Mouse (Mus musculus) midbrain, embryonic 16.5 days (tissue): ENCODE data around the gene Rad18. TPM values are rescaled to one million over a fixed set of nuclear protein-coding genes. Genes with fewer than 3 reads are reported as not detected.

Source experiments
- ATAC-seq: fragments of 200-750 bp; cut with Nextera tagmentation; 2 replicates; pipeline ENCODE4 v1.8.0; 2017; ENCODE audit warnings: moderate TSS enrichment
- H3K27ac ChIP-seq: fragments of 300-500 bp; sonication (generic); 2 replicates; pipeline ENCODE4 v1.5.1; 2014; ENCODE audit warnings: mild to moderate bottlenecking, low read length, mixed read lengths
- H3K27me3 ChIP-seq: fragments of 300-500 bp; sonication (generic); 2 replicates; pipeline ENCODE4 v1.6.1; 2014; ENCODE audit warnings: low read depth, low read length, mixed read lengths; ENCODE audit not compliant: control insufficient read depth, insufficient read depth
- H3K36me3 ChIP-seq: fragments of 300-500 bp; sonication (generic); 2 replicates; pipeline ENCODE4 v1.6.1; 2014; ENCODE audit warnings: mild to moderate bottlenecking, low read length, moderate library complexity, mixed read lengths; ENCODE audit not compliant: control insufficient read depth, insufficient read depth
- H3K4me1 ChIP-seq: fragments of 300-500 bp; sonication (generic); 2 replicates; pipeline ENCODE4 v1.6.1; 2014; ENCODE audit warnings: mild to moderate bottlenecking, low read length, mixed read lengths; ENCODE audit not compliant: control insufficient read depth, insufficient read depth
- H3K4me2 ChIP-seq: fragments of 300-500 bp; sonication (generic); 2 replicates; pipeline ENCODE4 v1.6.1; 2014; ENCODE audit warnings: mild to moderate bottlenecking, low read length, mixed read lengths
- H3K4me3 ChIP-seq: fragments of 300-500 bp; sonication (generic); 2 replicates; pipeline ENCODE4 v1.5.1; 2014; ENCODE audit warnings: low read depth, mild to moderate bottlenecking, low read length, moderate library complexity, mixed read lengths
- H3K9ac ChIP-seq: fragments of 300-500 bp; sonication (generic); 2 replicates; pipeline ENCODE4 v1.6.1; 2014; ENCODE audit warnings: low read depth, low read length, mixed read lengths
- H3K9me3 ChIP-seq: fragments of 300-500 bp; sonication (generic); replicated peaks from 2 replicates; pipeline ENCODE4 v1.6.1; 2014; ENCODE audit warnings: mild to moderate bottlenecking, low read length, mixed read lengths; ENCODE audit not compliant: control insufficient read depth, poor library complexity, severe bottlenecking
- WGBS: fragments of 180-500 bp; shearing (Covaris S2); extraction: QIAGEN DNeasy Blood & Tissue Kit; methylation state at CpG from one replicate; pipeline ENCODE4 v1.1.7; 2014; 5-methylcytosine and 5-hydroxymethylcytosine counted together
- polyA plus RNA-seq: library from polyadenylated mRNA; unstranded; fragments of >200 nt; fragmentation: Nextera tagmentation; extraction: Ambion mirVana; gene quantifications from 2 replicates; pipeline ENCODE4 v1.2.1, GENCODE M21; 2015

Gene Rad18
- polyA plus RNA-seq, 1 experiment from 2014 or later, result 11.8 TPM

- no peaks in the 10 kb centered on the region for H3K27me3 ChIP-seq
- no peak overlapping the region for H3K27ac ChIP-seq
- H3K9ac ChIP-seq, result no peak overlapping the region
- no peak for ATAC-seq
- H3K4me3 ChIP-seq, result no peak overlapping the region
- H3K4me2 ChIP-seq, result no peak overlapping the region
- 55% methylated on average over 1 of the region's 1 CpGs for WGBS
- no peaks in the 10 kb centered on the region for H3K4me1 ChIP-seq
- no peaks in the 10 kb centered on the region for H3K9me3 ChIP-seq
- no peaks in the 10 kb centered on the region for H3K36me3 ChIP-seq
Measured at GRCm38 (mm10) chr6:112699115-112699514, 2.6 kb upstream of the Rad18 start.

- H3K4me2 ChIP-seq, result no peak overlapping the region
- no peak overlapping the region for H3K4me3 ChIP-seq
- H3K27ac ChIP-seq, result no peak overlapping the region
- no peaks in the 10 kb centered on the region for H3K4me1 ChIP-seq
- no peak for ATAC-seq
- H3K27me3 ChIP-seq, result no peaks in the 10 kb centered on the region
- no peaks in the 10 kb centered on the region for H3K9me3 ChIP-seq
- 95% methylated on average over 5 of the region's 5 CpGs for WGBS
- no peaks in the 10 kb centered on the region for H3K36me3 ChIP-seq
- no peak overlapping the region for H3K9ac ChIP-seq
Measured at GRCm38 (mm10) chr6:112694492-112694891, 2.0 kb downstream of the Rad18 start.

- no peak overlapping the region for H3K4me3 ChIP-seq
- no peaks in the 10 kb centered on the region for H3K36me3 ChIP-seq
- no peaks in the 10 kb centered on the region for H3K4me1 ChIP-seq
- H3K27ac ChIP-seq, result no peak overlapping the region
- no peaks in the 10 kb centered on the region for H3K27me3 ChIP-seq
- WGBS, result 97% methylated on average over 1 of the region's 1 CpGs
- no peaks in the 10 kb centered on the region for H3K9me3 ChIP-seq
- no peak overlapping the region for H3K9ac ChIP-seq
- no peak overlapping the region for H3K4me2 ChIP-seq
- ATAC-seq, result no peak
Measured at GRCm38 (mm10) chr6:112691523-112691922, 5.0 kb downstream of the Rad18 start.

- H3K36me3 ChIP-seq, result no peaks in the 10 kb centered on the region
- no peak overlapping the region for H3K4me3 ChIP-seq
- no peak for ATAC-seq
- 93% methylated on average over 3 of the region's 3 CpGs for WGBS
- H3K27ac ChIP-seq, result no peak overlapping the region
- no peaks in the 10 kb centered on the region for H3K9me3 ChIP-seq
- no peaks in the 10 kb centered on the region for H3K27me3 ChIP-seq
- H3K9ac ChIP-seq, result no peak overlapping the region
- no peaks in the 10 kb centered on the region for H3K4me1 ChIP-seq
- no peak overlapping the region for H3K4me2 ChIP-seq
Measured at GRCm38 (mm10) chr6:112688033-112688432, 8.5 kb downstream of the Rad18 start.

GRCm38 (mm10) chr6:112686485-112686884 is 10.0 kb downstream of the Rad18 start:
- ATAC-seq, result no peak
- Histone ChIP-seq H3K9ac (no peak overlapping the region), H3K27me3 (no peaks in the 10 kb centered on the region), H3K4me3 (no peak overlapping the region), H3K4me2 (no peak overlapping the region), H3K36me3 (no peaks in the 10 kb centered on the region), H3K27ac (no peak overlapping the region), H3K9me3 (no peaks in the 10 kb centered on the region), H3K4me1 (no peaks in the 10 kb centered on the region)
- WGBS, result 87% methylated on average over 7 of the region's 7 CpGs

GRCm38 (mm10) chr6:112684065-112684464 is 12.4 kb downstream of the Rad18 start:
- H3K4me1 ChIP-seq, result no peaks in the 10 kb centered on the region
- 91% methylated on average over 2 of the region's 2 CpGs for WGBS
- H3K27ac ChIP-seq, result no peak overlapping the region
- no peak overlapping the region for H3K9ac ChIP-seq
- H3K9me3 ChIP-seq, result no peaks in the 10 kb centered on the region
- ATAC-seq, result no peak
- no peak overlapping the region for H3K4me2 ChIP-seq
- no peaks in the 10 kb centered on the region for H3K36me3 ChIP-seq
- H3K4me3 ChIP-seq, result no peak overlapping the region
- no peaks in the 10 kb centered on the region for H3K27me3 ChIP-seq

- H3K9me3 ChIP-seq, result no peaks in the 10 kb centered on the region
- no peak overlapping the region for H3K27ac ChIP-seq
- ATAC-seq, result no peak
- WGBS, result 89% methylated on average over 5 of the region's 5 CpGs
- no peaks in the 10 kb centered on the region for H3K36me3 ChIP-seq
- no peak overlapping the region for H3K4me3 ChIP-seq
- no peaks in the 10 kb centered on the region for H3K4me1 ChIP-seq
- H3K27me3 ChIP-seq, result no peaks in the 10 kb centered on the region
- no peak overlapping the region for H3K4me2 ChIP-seq
- no peak overlapping the region for H3K9ac ChIP-seq
Measured at GRCm38 (mm10) chr6:112632071-112632470, 64.4 kb downstream of the Rad18 start.

GRCm38 (mm10) chr6:112630291-112630690 is 66.2 kb downstream of the Rad18 start:
- Histone ChIP-seq H3K4me2 (no peak overlapping the region), H3K36me3 (no peaks in the 10 kb centered on the region), H3K27ac (no peak overlapping the region), H3K27me3 (no peaks in the 10 kb centered on the region), H3K4me1 (no peaks in the 10 kb centered on the region), H3K4me3 (no peak overlapping the region), H3K9me3 (no peaks in the 10 kb centered on the region), H3K9ac (no peak overlapping the region)
- no peak for ATAC-seq
- 83% methylated on average over 4 of the region's 4 CpGs for WGBS

GRCm38 (mm10) chr6:112628301-112628700 is 68.2 kb downstream of the Rad18 start:
- no peaks in the 10 kb centered on the region for H3K27me3 ChIP-seq
- no peak overlapping the region for H3K27ac ChIP-seq
- ATAC-seq, result no peak
- no peak overlapping the region for H3K9ac ChIP-seq
- H3K4me2 ChIP-seq, result no peak overlapping the region
- no peaks in the 10 kb centered on the region for H3K36me3 ChIP-seq
- no peaks in the 10 kb centered on the region for H3K9me3 ChIP-seq
- 75% methylated on average over 8 of the region's 8 CpGs for WGBS
- no peak overlapping the region for H3K4me3 ChIP-seq
- no peaks in the 10 kb centered on the region for H3K4me1 ChIP-seq

GRCm38 (mm10) chr6:112622321-112622720 is 74.2 kb downstream of the Rad18 start:
- H3K9ac ChIP-seq, result no peak overlapping the region
- no peaks in the 10 kb centered on the region for H3K4me1 ChIP-seq
- H3K9me3 ChIP-seq, result no peaks in the 10 kb centered on the region
- no peak for ATAC-seq
- H3K4me2 ChIP-seq, result no peak overlapping the region
- H3K27ac ChIP-seq, result no peak overlapping the region
- H3K4me3 ChIP-seq, result no peak overlapping the region
- H3K27me3 ChIP-seq, result no peaks in the 10 kb centered on the region
- WGBS, result 80% methylated on average over 4 of the region's 4 CpGs
- no peaks in the 10 kb centered on the region for H3K36me3 ChIP-seq
